Mouse (Mus musculus) left cerebral cortex, postnatal 4 days (tissue): ENCODE measurements around the gene Akap7. TPM values are rescaled to one million over a fixed set of nuclear protein-coding genes. Genes with fewer than 3 reads are reported as not detected.

Experiments
- DNase-seq: peaks from one replicate; pipeline ENCODE4 v3.0.0-alpha.2; 2022
- intact Hi-C: fragments of 180-260 bp; cut with DNase I; formaldehyde crosslinking; loops from one replicate; pipeline ENCODE4 v1.15.1; 2025
- total RNA-seq, 2 experiments: library from RNA; stranded (reverse); gene quantifications; 2 replicates each; pipeline ENCODE4 v1.2.3; 2021

Akap7 gene
- total RNA-seq, 2 experiments from 2014 or later, result 146 to 153 TPM

DNA sequence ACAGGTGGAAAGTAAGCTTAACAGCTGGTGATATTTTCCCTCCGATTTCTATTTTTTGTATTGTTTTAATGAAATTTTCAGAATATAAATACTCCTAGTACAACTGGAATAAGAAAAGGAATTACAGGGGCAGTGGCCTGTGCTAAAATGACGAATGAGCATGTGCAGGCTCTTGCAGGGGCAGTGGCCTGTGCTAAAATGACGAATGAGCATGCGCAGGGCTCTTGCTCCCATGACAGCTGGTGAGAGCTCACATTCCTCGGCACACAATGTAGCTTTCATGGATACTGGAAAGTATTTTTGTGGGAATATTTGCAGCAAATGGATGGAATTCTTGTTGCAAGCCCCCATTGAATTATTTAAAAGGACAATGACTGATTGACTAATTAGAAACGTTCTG lies 46.5 kb downstream of the Akap7 start:
- DNase-seq, result no peak
- intact Hi-C loops, result no loop called here

DNA sequence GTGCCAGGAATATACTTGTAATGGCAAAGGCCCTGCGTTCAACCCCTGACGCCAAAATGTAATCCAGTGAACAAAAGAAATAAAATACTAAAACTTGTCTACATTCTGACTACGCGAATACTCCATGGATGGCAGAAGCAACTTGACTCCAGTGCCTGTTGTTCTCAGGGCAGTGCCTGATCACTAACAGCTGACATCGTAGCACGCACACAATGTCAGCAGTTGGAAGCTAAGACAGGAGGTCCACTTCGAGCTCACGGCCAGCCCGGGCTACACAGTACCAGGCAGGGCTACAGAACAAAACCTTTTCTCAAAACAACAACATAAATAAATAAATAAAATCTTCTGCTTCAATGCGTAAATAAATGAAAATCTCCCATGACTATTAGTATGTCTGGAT lies 46.9 kb downstream of the Akap7 start:
- intact Hi-C loops, result no loop called here
- no peak for DNase-seq

DNA sequence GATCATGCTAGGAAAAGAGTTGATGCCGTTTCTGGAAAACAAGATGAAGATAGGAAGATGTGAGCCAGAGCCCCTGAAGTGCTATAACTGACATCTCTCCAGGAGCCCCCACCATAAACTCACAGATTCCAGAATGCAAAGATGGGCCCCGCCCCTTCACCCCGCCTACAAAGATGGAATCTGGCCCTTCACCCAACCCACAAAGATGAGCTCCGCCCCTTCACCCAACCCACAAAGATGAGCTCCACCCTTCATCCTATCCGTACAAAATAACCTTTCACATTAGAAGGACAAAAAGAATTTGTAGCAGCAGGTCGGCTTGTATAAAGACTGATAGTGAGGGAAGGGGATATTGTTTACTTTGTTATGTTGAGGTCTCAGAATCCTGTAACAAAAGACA lies 49.5 kb downstream of the Akap7 start:
- intact Hi-C loops, result no loop called here
- no peak for DNase-seq

DNA sequence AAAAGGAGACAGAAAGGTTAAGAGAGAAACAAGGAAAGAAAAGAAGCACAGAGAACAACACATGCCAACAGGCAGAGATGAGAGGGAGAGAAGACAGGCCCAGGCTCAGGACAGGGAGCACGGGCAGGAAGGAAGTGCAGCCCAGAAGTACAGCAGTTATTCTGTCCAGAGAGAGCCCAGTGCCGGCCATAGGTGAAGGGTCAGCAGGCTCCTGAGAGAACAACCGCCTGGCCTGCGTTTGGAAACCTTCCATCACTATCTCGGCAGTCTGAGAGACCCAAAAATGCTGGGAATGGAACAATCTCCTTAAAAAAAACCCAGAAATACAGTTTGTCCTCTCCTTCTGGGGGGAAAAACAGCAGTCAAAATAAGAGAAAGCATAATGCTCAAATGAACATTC lies 50.2 kb downstream of the Akap7 start:
- intact Hi-C loops, result no loop called here
- DNase-seq, result no peak

DNA sequence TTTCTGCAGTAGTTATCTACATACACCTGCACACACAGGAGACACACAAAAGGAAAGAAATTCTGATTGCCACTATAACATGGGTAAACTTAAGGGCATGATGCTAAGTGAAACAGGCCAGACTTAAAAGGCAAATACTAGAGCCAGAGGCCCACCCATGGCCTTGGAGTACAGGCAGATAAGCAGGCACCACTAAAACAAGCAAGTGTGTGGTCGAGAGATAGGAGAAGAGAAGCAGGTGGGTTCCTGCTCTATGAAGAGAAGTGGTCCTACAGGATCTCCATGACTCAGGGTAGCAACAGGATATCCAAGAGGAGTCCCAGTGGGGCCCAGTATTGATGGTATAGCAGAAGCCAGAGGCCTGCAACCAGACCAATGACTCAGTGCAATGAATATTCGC lies 54.2 kb downstream of the Akap7 start:
- DNase-seq, result no peak
- intact Hi-C loops, result no loop called here

DNA sequence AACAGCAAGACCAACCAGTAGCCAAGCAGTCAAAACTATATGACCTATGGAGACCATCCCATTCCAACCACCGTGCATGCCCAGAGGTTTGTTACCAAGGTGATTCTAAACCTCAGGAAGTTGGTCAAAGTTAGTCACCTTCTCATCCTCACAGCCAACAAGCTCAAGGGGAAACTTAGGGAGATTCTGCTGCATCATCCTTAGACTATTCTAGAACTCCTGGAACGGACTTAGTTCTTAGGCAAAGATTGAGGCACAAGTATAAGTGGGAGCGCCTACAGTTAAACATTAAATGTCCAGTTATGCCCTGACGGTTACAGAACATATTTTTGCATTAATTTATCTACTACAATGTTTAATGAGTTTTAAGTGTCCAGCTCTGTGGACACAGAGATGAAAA lies 54.7 kb downstream of the Akap7 start:
- DNase-seq, result no peak
- intact Hi-C loops, result no loop called here

DNA sequence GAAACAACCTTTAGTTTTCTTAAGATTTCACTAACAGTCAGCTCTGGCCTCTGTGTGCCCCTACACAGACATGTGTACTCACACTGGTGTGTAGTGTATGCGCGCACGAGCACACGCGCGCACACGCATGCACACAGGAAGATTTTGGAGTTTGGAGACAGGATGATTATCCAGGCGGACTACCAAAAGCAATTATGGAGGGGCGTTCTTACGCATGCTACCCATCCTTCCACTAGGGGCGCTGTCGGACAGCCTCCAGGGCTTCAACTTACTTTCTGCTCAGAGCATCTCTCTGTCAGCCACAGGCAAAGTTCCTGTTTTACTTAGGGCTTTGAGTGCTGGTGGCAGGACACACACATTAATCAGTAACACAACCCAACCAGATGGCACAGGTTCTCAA lies 57.6 kb downstream of the Akap7 start:
- peak; percentile 73 for DNase-seq
- intact Hi-C loops, result no loop called here

DNA sequence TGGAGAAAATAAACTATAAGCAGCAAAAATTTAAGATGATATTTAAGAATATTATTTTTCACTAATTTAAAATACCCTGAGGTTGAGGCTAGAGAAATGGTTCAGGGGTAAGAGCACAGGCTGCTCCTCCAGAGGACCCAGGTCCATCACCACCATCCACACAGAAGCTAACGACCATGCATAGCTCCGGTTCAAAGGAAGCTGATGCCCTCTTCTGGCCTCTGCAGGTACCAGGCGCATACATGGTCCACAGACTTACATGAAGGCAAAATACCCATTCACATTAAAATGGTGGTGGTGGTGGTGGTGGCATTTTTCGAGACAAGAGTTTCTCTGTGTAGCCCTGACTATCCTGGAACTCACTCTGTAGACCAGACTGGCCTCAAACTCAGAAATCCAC lies 61.5 kb downstream of the Akap7 start:
- intact Hi-C loops, result no loop called here
- DNase-seq, result peak; percentile 29

DNA sequence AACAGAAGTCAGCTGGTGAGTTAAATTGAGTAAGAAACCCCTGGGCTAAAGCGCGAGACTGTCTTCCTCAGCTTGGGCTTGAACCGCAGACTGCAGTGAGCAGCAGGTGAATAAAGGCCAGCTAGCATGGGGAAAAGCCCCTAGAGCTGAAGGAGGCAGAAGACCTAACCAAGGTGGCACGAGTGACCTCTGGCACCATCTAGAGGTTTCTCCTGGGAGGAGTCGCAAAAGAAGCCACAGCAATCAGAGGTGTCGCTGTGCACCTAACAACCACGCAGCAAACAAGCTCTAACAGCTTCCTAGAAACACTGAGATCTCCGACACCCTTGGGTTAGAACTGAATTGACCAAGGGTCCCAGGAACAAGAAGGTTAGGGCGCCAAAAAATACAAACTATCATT lies 68.5 kb downstream of the Akap7 start:
- intact Hi-C loops, result no loop called here
- DNase-seq, result peak; percentile 45

DNA sequence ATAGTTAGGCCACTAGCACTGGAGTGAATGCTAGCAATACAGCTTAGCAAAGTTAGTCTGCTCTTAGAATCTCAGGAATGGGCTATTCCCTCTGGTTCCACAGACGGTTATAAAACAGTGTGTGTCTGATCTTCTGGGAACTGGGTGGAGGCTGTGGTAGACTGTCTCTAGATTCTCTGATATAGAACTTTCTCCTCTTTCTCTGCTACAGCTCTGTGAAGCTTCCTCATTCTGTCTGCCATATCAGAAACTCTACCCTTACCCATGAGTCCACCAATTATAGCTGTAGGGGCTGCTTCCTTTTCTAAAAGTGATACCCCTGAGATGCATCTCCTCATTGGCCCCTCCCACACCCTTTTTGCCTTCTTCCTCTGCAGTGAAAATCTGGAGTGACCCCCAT lies 73.6 kb downstream of the Akap7 start:
- intact Hi-C loops, result no loop called here
- no peak for DNase-seq

DNA sequence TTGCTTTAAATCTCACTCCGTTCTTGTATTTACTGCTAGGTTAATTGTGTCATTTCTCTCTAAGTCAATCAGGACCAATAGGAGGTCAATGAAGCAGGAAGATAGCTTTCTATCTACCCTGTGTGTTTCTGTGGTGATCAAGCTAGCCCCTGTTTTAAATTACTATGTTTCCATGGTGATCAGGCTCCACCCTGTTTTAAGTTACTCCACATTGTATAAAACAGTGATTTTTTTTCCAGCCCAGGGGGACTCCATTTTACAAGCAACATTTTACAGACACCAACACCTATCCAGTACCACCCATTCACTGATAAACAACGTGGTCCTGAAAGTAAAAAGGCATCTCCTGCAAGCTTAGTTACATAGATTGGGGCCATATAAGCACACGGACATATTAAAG lies 75.0 kb downstream of the Akap7 start:
- intact Hi-C loops, result no loop called here
- DNase-seq, result no peak

DNA sequence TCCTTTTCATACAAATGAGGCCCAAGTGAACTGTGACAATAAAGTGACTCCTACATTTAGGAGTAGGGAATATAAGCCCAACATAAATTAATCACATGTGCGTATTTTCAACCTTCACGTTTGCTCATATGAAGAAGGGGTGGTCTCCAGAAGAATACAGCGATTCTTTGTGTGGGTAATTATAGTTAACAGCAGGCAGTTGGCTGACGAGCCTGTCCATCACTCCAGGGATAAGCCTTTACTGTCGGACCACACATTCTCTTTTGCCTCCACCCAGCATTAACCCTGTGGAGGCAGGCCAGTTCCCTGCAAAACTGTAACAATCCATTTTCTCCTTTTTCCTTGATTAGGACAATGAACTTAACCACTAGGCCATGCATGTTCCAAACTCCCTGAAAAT lies 76.3 kb downstream of the Akap7 start:
- intact Hi-C loops, result no loop called here
- DNase-seq, result peak; percentile 26

DNA sequence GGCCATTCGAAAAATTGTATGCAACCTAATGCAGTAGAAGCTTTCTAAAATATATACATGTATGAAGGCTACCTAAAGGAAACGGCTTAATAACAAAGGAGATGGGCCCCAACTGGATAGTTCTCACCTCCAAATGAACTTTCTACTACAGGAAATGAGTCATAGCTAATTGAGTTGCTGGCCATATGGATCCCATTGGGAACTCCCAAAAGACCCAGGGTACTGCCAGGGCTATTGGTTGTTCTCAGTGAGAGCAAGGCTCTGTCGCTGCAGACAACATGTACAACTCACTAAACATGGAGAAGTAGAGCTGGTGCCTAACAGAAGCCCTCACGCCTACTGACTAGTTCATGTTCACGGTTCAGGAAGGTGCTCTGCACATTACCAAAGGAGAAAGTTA lies 83.3 kb downstream of the Akap7 start:
- intact Hi-C loops, result no loop called here
- DNase-seq, result no peak

DNA sequence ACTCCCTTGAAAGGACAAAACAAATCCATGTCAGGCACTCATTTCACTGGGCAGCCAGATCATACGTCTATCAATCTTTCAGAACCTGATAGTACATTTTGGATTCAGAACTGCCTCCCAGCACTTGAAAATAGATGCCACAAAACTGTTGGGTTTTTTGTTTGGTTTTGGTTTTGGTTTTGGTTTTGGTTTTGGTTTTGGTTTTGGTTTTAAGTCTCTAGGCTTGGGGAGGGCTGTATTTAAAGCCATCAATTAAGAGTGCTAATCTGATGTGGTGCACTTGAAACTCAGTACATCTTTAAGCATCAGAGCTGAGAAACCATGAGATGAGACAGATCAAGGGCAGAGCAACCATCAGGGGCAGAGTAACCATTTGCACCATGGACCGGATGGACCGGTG lies 86.9 kb downstream of the Akap7 start:
- intact Hi-C loops, result no loop called here
- no peak for DNase-seq

DNA sequence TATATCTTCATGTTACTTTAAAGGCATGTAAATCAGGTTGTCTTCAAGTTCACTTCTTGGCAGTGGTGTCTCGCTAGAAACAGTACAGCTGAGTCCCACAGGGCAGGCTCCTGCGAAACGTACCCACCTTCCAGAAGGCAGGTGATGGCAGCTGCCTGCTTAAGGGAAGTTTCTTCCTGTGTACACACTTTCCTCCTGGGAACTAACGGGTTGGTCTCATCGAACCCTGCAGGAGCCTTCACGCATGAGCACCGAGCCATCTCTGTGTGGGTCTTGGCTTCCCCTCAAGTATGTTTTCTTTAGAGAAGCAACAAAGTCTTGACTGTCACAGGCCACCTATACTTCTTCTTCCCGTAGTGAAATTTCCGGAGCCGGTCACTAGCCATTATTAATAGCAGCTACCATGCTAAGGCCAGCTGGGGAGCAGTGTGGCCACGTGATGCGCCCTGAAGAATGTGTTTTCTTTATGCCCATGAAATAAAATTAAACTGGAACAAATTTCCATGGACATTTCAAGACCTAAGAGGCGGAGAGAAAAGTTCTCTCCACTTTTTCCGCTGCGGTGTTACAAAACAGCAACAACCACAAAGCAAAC lies 87.7 kb downstream of the Akap7 start:
- intact Hi-C loops, result loop anchor here (2.0 kb wide), 1 partner anchor 259 kb away; no protein-coding TSS in a partner anchor
- DNase-seq, result peak; percentile 5

DNA sequence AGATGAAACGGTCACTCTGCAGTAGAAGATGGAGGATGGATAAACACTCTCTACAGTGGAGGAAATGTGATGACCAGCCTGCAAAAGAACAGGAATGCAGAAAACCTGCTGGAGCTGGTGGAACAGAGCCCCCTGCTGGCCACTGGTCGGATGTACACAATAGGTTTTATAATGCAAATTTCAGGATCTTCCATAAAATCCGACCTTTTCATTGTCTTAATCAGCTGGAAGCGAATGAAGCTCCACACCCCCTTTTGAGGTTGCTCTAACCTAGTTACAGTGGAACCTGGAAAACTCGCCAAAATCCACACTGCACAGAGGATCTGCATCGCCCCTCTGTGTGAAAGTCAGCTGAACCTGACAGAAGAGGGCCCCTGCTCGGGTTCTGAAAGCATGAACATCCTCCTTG lies 88.4 kb downstream of the Akap7 start:
- intact Hi-C loops, result loop anchor here (2.0 kb wide), 1 partner anchor 258 kb away; no protein-coding TSS in a partner anchor
- DNase-seq, result peak; percentile 79

DNA sequence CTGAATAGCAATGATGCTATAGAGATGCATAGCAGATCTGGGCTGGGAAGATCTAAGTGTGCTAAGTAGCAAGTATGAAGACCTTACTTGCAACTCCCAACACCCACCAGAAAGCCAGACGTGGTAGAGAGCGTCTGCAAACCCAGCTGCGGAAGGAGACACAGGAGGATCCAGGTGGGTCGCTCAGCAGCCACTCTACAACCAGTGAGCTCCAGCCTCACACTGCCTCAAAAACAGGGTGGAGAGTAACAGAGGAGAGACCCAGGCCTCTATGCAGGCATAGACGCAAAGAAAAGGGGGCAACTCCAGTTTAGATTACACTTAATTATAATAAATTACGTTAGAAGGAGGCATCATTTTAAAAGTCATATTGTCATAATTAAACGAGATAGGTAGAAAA lies 88.9 kb downstream of the Akap7 start:
- intact Hi-C loops, result loop anchor here (2.0 kb wide), 1 partner anchor 258 kb away; no protein-coding TSS in a partner anchor
- DNase-seq, result no peak

DNA sequence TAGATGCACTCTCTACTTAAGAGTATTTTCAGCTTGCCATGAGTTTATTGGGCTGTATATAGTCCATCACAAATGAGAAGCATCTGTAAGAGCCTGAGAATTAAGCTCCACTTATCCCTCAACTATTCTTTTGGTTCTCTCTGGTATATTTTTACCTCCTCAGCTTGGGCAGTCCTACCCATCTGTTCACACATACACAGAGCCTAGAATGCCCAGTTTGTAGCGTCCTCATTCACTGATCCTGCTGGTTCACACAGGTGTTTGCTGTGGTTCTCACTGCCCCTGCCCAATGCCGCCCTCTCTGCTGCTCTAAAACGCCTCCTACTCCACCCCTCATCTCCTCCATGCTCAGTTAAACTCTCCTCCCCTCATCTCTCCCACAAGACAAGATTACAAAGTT lies 91.7 kb downstream of the Akap7 start:
- no peak for DNase-seq
- intact Hi-C loops, result no loop called here

DNA sequence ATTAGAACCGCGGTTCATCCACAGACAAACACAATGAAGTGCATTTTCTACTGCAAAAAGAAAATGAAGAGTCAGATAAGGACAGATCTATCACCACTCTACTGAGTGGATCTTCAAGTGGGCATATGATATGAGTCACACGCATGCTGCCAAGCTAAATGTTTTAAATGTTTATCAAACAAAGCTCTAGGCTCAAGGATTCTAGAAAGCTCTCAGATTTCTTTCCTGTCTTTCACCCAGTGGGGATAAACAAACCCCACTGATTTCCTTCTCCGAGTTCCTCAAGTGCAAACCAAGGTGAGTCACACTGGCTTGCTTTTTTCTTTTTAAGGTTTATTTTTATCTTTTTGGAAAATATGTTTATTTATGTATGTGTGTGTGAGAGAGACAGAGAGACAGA lies 94.0 kb downstream of the Akap7 start:
- intact Hi-C loops, result no loop called here
- DNase-seq, result no peak

DNA sequence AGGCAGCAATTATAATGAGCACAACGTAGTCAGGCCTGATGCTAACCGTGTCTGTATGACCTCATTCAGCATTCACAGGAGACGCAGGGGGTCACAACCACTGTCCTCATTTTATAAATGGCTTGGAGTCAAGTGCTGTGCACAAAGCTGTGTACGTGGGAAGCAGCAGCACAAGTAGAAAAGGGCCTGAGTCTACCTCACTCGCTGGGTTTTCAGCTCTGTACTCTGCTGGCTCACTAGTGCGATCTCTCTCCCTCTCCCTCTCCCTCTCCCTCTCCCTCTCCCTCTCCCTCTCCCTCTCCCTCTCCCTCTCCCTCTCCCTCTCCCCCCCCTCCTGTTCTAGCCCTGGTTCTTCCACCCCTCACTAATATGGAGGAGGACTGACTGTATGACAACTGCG lies 99.1 kb downstream of the Akap7 start:
- DNase-seq, result no peak
- intact Hi-C loops, result no loop called here

DNA sequence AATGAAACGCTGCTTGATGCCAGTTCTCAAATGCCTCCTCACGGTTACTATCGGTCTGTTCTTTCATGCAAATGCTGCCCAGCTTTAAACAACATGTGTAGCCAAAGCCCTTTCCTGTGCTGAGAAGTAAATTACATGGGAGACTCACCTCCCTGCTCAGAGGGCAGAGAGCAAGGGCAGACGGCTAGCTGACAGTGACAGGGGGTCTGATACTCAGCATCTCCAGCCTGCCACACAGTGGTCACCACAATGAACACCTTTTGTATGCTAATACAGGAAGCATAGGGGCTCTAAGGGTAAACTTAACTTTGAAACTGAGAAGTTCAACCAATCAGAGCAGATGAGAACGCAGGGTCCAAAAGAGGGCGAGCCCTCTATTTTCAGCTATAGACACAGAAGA lies 99.8 kb downstream of the Akap7 start:
- DNase-seq, result peak; percentile 13
- intact Hi-C loops, result no loop called here

DNA sequence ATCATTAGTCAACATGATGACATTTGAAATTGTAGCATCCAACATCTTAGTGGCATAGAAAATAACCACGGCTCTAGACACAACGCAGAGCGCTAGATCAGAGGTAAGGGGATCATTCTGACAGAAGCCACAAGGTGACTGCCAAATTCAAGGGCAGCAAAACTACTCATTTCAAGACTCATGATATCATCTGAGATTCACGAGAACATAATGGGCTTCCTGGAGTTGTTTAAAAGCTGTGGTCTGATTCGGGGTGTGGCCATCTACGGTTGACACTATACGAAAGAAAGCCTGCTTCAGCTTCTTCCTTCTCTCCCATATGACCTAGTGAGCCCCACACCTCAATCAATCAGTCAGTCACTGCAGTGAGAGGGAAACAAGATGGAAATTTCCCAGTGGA lies 107.0 kb downstream of the Akap7 start:
- no peak for DNase-seq
- intact Hi-C loops, result loop anchor here (5.0 kb wide), 1 partner anchor 238 kb away; no protein-coding TSS in a partner anchor
